Mouse (Mus musculus) forebrain, embryonic 13.5 days (tissue): Measurements from ENCODE around the gene Gm20865. TPM values are rescaled to one million over a fixed set of nuclear protein-coding genes. Genes with fewer than 3 reads are reported as not detected.
"Not testable (repeated sequence)": the region's sequence is repeated elsewhere in the genome, so short reads cannot be mapped to it uniquely, and the experiment has no call there.

Experiments used
- ATAC-seq: fragments of 200-750 bp; cut with Nextera tagmentation; 2 replicates; pipeline ENCODE4 v1.8.0; 2017
- H3K27ac ChIP-seq: fragments of 300-500 bp; sonication (generic); 2 replicates; pipeline ENCODE4 v1.5.1; 2015; ENCODE audit warnings: inconsistent platforms, mild to moderate bottlenecking, moderate library complexity
- H3K27me3 ChIP-seq: fragments of 300-500 bp; sonication (generic); 2 replicates; pipeline ENCODE4 v1.6.1; 2015; ENCODE audit warnings: mild to moderate bottlenecking, inconsistent platforms
- H3K36me3 ChIP-seq: fragments of 300-500 bp; sonication (generic); 2 replicates; pipeline ENCODE4 v1.6.1; 2015; ENCODE audit warnings: mild to moderate bottlenecking, inconsistent platforms; ENCODE audit not compliant: poor library complexity, severe bottlenecking
- H3K4me1 ChIP-seq: fragments of 300-500 bp; sonication (generic); 2 replicates; pipeline ENCODE4 v1.6.1; 2015; ENCODE audit warnings: inconsistent platforms
- H3K4me2 ChIP-seq: fragments of 300-500 bp; sonication (generic); 2 replicates; pipeline ENCODE4 v1.6.1; 2015; ENCODE audit warnings: inconsistent platforms, mild to moderate bottlenecking, moderate library complexity
- H3K4me3 ChIP-seq: fragments of 300-500 bp; sonication (generic); 2 replicates; pipeline ENCODE4 v1.5.1; 2015; ENCODE audit warnings: mild to moderate bottlenecking, inconsistent platforms
- H3K9ac ChIP-seq: fragments of 300-500 bp; sonication (generic); 2 replicates; pipeline ENCODE4 v1.6.1; 2015; ENCODE audit warnings: mild to moderate bottlenecking, inconsistent platforms
- H3K9me3 ChIP-seq: fragments of 300-500 bp; sonication (generic); replicated peaks from 2 replicates; pipeline ENCODE4 v1.6.1; 2016; ENCODE audit warnings: inconsistent platforms
- WGBS: fragments of 180-500 bp; shearing (Covaris S2); methylation state at CpG from one replicate; pipeline ENCODE4 v1.1.7; 2015; 5-methylcytosine and 5-hydroxymethylcytosine counted together
- polyA plus RNA-seq: library from polyadenylated mRNA; unstranded; fragments of >200 nt; fragmentation: Nextera tagmentation; extraction: Ambion mirVana; gene quantifications from 2 replicates; pipeline ENCODE4 v1.2.1, GENCODE M21; 2015

Gene Gm20865
- not detected in 2 replicates for polyA plus RNA-seq

DNA sequence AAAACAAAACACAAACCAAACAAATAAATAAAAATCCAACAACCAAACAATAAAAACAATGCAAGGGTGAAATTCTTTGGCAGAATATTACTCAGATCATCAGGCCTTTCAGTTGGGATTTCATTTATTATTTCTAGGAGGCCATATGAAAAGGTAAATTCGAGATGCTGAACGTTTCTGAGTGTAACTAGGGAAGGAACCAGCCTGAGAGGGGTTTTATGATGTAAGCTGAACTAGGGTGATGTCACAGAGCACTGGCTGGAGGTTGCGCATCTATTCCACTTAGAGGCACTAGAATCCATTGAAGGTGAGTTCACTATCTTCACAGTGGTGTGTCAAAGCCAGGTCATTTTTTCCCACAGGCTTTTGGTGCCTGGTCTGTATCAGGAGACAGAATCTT lies at the start of gene Gm20865:
Gm20865 (plus strand) TSS at position 301 of the 400 bp plus-strand sequence.
- ATAC-seq: not testable (repeated sequence)

More for the DNA sequence above, at the start of gene Gm20865:
- H3K4me3 ChIP-seq, H3K27ac ChIP-seq, H3K4me1 ChIP-seq, H3K9ac ChIP-seq, H3K4me2 ChIP-seq, H3K9me3 ChIP-seq, H3K27me3 ChIP-seq, H3K36me3 ChIP-seq: not testable (repeated sequence)
- no CpG with 5 or more reads among the region's 3 CpGs for WGBS

Other genes with a start within 250 kb of the Gm20865 start
- not detected in 2 replicates for gene Gm29866, start 247.9 kb upstream of the Gm20865 start, polyA plus RNA-seq
- gene Gm20909, start 77.0 kb upstream of the Gm20865 start, polyA plus RNA-seq: not detected in 2 replicates